Mouse (Mus musculus) midbrain, embryonic 15.5 days (tissue): ENCODE results near the gene Pilra. TPM values are rescaled to one million over a fixed set of nuclear protein-coding genes. Genes with fewer than 3 reads are reported as not detected.

Experiments
- polyA plus RNA-seq: library from polyadenylated mRNA; unstranded; fragments of >200 nt; fragmentation: Nextera tagmentation; extraction: Ambion mirVana; gene quantifications from 2 replicates; pipeline ENCODE4 v1.2.1, GENCODE M21; 2015

Gene Pilra
- polyA plus RNA-seq, 1 experiment from 2014 or later = not detected

Other genes starting within 250 kb of the Pilra start
- gene Mospd3, start 235.2 kb downstream of the Pilra start, polyA plus RNA-seq = 66.9 and 68.2 TPM in 2 replicates
- 15.1 and 16.7 TPM in 2 replicates for gene Pcolce, start 222.5 kb downstream of the Pilra start, polyA plus RNA-seq
- 0.13 and 0.17 TPM in 2 replicates for gene Fbxo24, start 207.3 kb downstream of the Pilra start, polyA plus RNA-seq
- 18.8 and 19.1 TPM in 2 replicates for gene Lrch4, start 207.2 kb downstream of the Pilra start, polyA plus RNA-seq
- gene Gm20605, start 207.1 kb downstream of the Pilra start, polyA plus RNA-seq = 11.3 and 11.8 TPM in 2 replicates
- 4.8 and 6.8 TPM in 2 replicates for gene Sap25, start 194.9 kb downstream of the Pilra start, polyA plus RNA-seq
- gene Irs3, start 190.6 kb downstream of the Pilra start, polyA plus RNA-seq = 0.09 and 0.17 TPM in 2 replicates
- 17.0 and 18.3 TPM in 2 replicates for gene Agfg2, start 151.6 kb downstream of the Pilra start, polyA plus RNA-seq
- gene Nyap1, start 94.7 kb downstream of the Pilra start, polyA plus RNA-seq = 58.6 and 61.2 TPM in 2 replicates
- 58.0 and 59.8 TPM in 2 replicates for gene Tsc22d4, start 90.6 kb downstream of the Pilra start, polyA plus RNA-seq
- gene Ppp1r35, start 57.4 kb downstream of the Pilra start, polyA plus RNA-seq = 37.3 and 45.0 TPM in 2 replicates
- gene Mepce, start 48.6 kb downstream of the Pilra start, polyA plus RNA-seq = 10.7 and 10.8 TPM in 2 replicates
- 10.5 and 11.9 TPM in 2 replicates for gene Zcwpw1, start 48.5 kb downstream of the Pilra start, polyA plus RNA-seq
- not detected in 2 replicates for gene Pilrb1, start 21.8 kb upstream of the Pilra start, polyA plus RNA-seq
- gene Pilrb2, start 35.5 kb upstream of the Pilra start, polyA plus RNA-seq = not detected in 2 replicates
- not detected in 2 replicates for gene Cyp3a13, start 85.3 kb upstream of the Pilra start, polyA plus RNA-seq
- 0.31 and 0.43 TPM in 2 replicates for gene Gjc3, start 126.8 kb upstream of the Pilra start, polyA plus RNA-seq
- not detected in 2 replicates for gene Azgp1, start 145.2 kb upstream of the Pilra start, polyA plus RNA-seq
- not detected in 2 replicates for gene Smok3a, start 185.0 kb upstream of the Pilra start, polyA plus RNA-seq
- gene Smok3b, start 185.1 kb upstream of the Pilra start, polyA plus RNA-seq = not detected in 2 replicates
- not detected in 2 replicates for gene Smok3c, start 216.9 kb upstream of the Pilra start, polyA plus RNA-seq
- 24.5 and 25.8 TPM in 2 replicates for gene Zkscan1, start 248.8 kb upstream of the Pilra start, polyA plus RNA-seq